Mouse (Mus musculus): ENCODE measurements around the gene Pdhx.
A peak's percentile ranks its signal among the peaks of the same experiment; 100 is the strongest.

Pdhx gene

GRCm38 (mm10) chr2:102987708-102988010 lies 85.7 kb downstream of the Pdhx start:
- DNase-seq (ENCODE audit: low read depth) = no peak

- peak; percentile 92 for DNase-seq (ENCODE audit: low read depth)
Observed at GRCm38 (mm10) chr2:102986964-102987707, 86.2 kb downstream of the Pdhx start.

- DNase-seq (ENCODE audit: low read depth) = no peak
Observed at GRCm38 (mm10) chr2:102986424-102986823, 86.9 kb downstream of the Pdhx start.

- DNase-seq (ENCODE audit: low read depth) = no peak
Observed at GRCm38 (mm10) chr2:102982822-102983221, 90.5 kb downstream of the Pdhx start.

- DNase-seq (ENCODE audit: low read depth) = no peak
Observed at GRCm38 (mm10) chr2:102981446-102982314, 91.6 kb downstream of the Pdhx start.

- no peak for DNase-seq (ENCODE audit: low read depth)
Observed at GRCm38 (mm10) chr2:102980870-102981269, 92.4 kb downstream of the Pdhx start.

GRCm38 (mm10) chr2:102979519-102979918 lies 93.8 kb downstream of the Pdhx start:
- no peak for DNase-seq (ENCODE audit: low read depth)

- no peak for DNase-seq (ENCODE audit: low read depth)
Observed at GRCm38 (mm10) chr2:102979112-102979511, 94.2 kb downstream of the Pdhx start.

- DNase-seq (ENCODE audit: low read depth) = no peak
Observed at GRCm38 (mm10) chr2:102975358-102975945, 97.9 kb downstream of the Pdhx start.

- DNase-seq (ENCODE audit: low read depth) = no peak
Observed at GRCm38 (mm10) chr2:102973115-102973514, 100.2 kb downstream of the Pdhx start.

GRCm38 (mm10) chr2:102972575-102972974 lies 100.7 kb downstream of the Pdhx start:
- DNase-seq (ENCODE audit: low read depth) = no peak

GRCm38 (mm10) chr2:102971951-102972350 lies 101.4 kb downstream of the Pdhx start:
- no peak for DNase-seq (ENCODE audit: low read depth)
